Mouse (Mus musculus) left cerebral cortex, adult 11 months (tissue): ENCODE results near the gene Mcts2.

Experiments used
- DNase-seq: peaks from one replicate; pipeline ENCODE4 v3.0.0; 2022; ENCODE audit warnings: low spot score

Gene Mcts2

GRCm38 (mm10) chr2:152686399-152686798 lies 436 bp upstream of the Mcts2 start:
- no peak for DNase-seq

GRCm38 (mm10) chr2:152691564-152692217 lies 4.9 kb downstream of the Mcts2 start:
- DNase-seq = no peak

- DNase-seq = no peak
Measured at GRCm38 (mm10) chr2:152693233-152693632, 6.4 kb downstream of the Mcts2 start.

- DNase-seq = no peak
Measured at GRCm38 (mm10) chr2:152693735-152694134, 6.9 kb downstream of the Mcts2 start.

GRCm38 (mm10) chr2:152694708-152695107 lies 7.9 kb downstream of the Mcts2 start:
- DNase-seq = no peak

- DNase-seq = no peak
Measured at GRCm38 (mm10) chr2:152696016-152696415, 9.2 kb downstream of the Mcts2 start.

GRCm38 (mm10) chr2:152696476-152697164 lies 9.8 kb downstream of the Mcts2 start:
- peak; percentile 87 for DNase-seq

- DNase-seq = no peak
Measured at GRCm38 (mm10) chr2:152700138-152700537, 13.3 kb downstream of the Mcts2 start.

- no peak for DNase-seq
Measured at GRCm38 (mm10) chr2:152700725-152701124, 13.9 kb downstream of the Mcts2 start.

- no peak for DNase-seq
Measured at GRCm38 (mm10) chr2:152703596-152704255, 16.9 kb downstream of the Mcts2 start.

GRCm38 (mm10) chr2:152704256-152704605 lies 17.4 kb downstream of the Mcts2 start:
- no peak for DNase-seq

GRCm38 (mm10) chr2:152704811-152705370 lies 18.1 kb downstream of the Mcts2 start:
- no peak for DNase-seq

- DNase-seq = no peak
Measured at GRCm38 (mm10) chr2:152705993-152706571, 19.2 kb downstream of the Mcts2 start.

GRCm38 (mm10) chr2:152707186-152707585 lies 20.4 kb downstream of the Mcts2 start:
- no peak for DNase-seq

- DNase-seq = peak; percentile 58
Measured at GRCm38 (mm10) chr2:152707627-152708026, 20.8 kb downstream of the Mcts2 start.

GRCm38 (mm10) chr2:152709066-152709465 lies 22.2 kb downstream of the Mcts2 start:
- DNase-seq = no peak

GRCm38 (mm10) chr2:152716241-152716772 lies 29.5 kb downstream of the Mcts2 start:
- no peak for DNase-seq

- DNase-seq = no peak
Measured at GRCm38 (mm10) chr2:152717652-152718051, 30.8 kb downstream of the Mcts2 start.

- no peak for DNase-seq
Measured at GRCm38 (mm10) chr2:152718076-152718475, 31.2 kb downstream of the Mcts2 start.

GRCm38 (mm10) chr2:152723651-152724331 lies 37.0 kb downstream of the Mcts2 start:
- no peak for DNase-seq

GRCm38 (mm10) chr2:152724332-152724723 lies 37.5 kb downstream of the Mcts2 start:
- DNase-seq = no peak
